Mouse (Mus musculus) common myeloid progenitor, adult 5-6 weeks (primary cell): ENCODE measurements around the gene Phf24. TPM values are rescaled to one million over a fixed set of nuclear protein-coding genes. Genes with fewer than 3 reads are reported as not detected.
A peak's percentile ranks its signal among the peaks of the same experiment; 100 is the strongest.

Experiments used
- ATAC-seq: replicated peaks from 2 replicates; pipeline ENCODE4 v1.8.0; 2016; ENCODE audit warnings: low read depth, mild to moderate bottlenecking, moderate TSS enrichment, inconsistent platforms; ENCODE audit not compliant: poor library complexity, severe bottlenecking
- total RNA-seq: library from RNA; stranded (forward); fragments of 200-1000, 187-1606 nt; gene quantifications from 2 replicates; pipeline ENCODE4 v1.2.3, GENCODE M21; 2017

Gene Phf24
- total RNA-seq = 0.05 and 0.27 TPM in 2 replicates

- 0 out of 2 replicates have a peak, but pooled peaks have one; percentile 22 for ATAC-seq
These were observed at the start of gene Phf24 for GRCm38 (mm10) chr4:42916617-42917401. Gene Phf24, plus strand, starts transcription at chr4:42916660.

GRCm38 (mm10) chr4:42867390-42867789, 49.1 kb upstream of the Phf24 start:
- ATAC-seq = no peak

- no peak for ATAC-seq
These were observed 48.3 kb upstream of the Phf24 start for GRCm38 (mm10) chr4:42868193-42868592.

- no peak for ATAC-seq
These were observed 45.7 kb upstream of the Phf24 start for GRCm38 (mm10) chr4:42870748-42871147.

- ATAC-seq = no peak
These were observed 44.3 kb upstream of the Phf24 start for GRCm38 (mm10) chr4:42872151-42872550.

GRCm38 (mm10) chr4:42872746-42873435, 43.6 kb upstream of the Phf24 start:
- ATAC-seq = no peak

- no peak for ATAC-seq
These were observed 42.3 kb upstream of the Phf24 start, which contains the start of gene Fam205c for GRCm38 (mm10) chr4:42874134-42874533. Gene Fam205c, minus strand, starts transcription at chr4:42874234.

GRCm38 (mm10) chr4:42876586-42877291, 39.7 kb upstream of the Phf24 start:
- ATAC-seq = peak; percentile 75

- ATAC-seq = no peak
These were observed 38.8 kb upstream of the Phf24 start for GRCm38 (mm10) chr4:42877657-42878056.

GRCm38 (mm10) chr4:42879829-42880676, 36.4 kb upstream of the Phf24 start:
- peak; percentile 94 for ATAC-seq

GRCm38 (mm10) chr4:42880677-42880948, 35.8 kb upstream of the Phf24 start:
- no peak for ATAC-seq

GRCm38 (mm10) chr4:42886926-42887325, 29.5 kb upstream of the Phf24 start:
- ATAC-seq = no peak

GRCm38 (mm10) chr4:42888806-42889205, 27.7 kb upstream of the Phf24 start:
- ATAC-seq = no peak

GRCm38 (mm10) chr4:42891176-42891575, 25.3 kb upstream of the Phf24 start:
- ATAC-seq = no peak

- no peak for ATAC-seq
These were observed 21.3 kb upstream of the Phf24 start for GRCm38 (mm10) chr4:42895118-42895517.

- no peak for ATAC-seq
These were observed 17.5 kb upstream of the Phf24 start for GRCm38 (mm10) chr4:42898914-42899313.

- no peak for ATAC-seq
These were observed 15.6 kb upstream of the Phf24 start for GRCm38 (mm10) chr4:42900878-42901277.

GRCm38 (mm10) chr4:42902174-42902573, 14.3 kb upstream of the Phf24 start:
- ATAC-seq = peak; percentile 69

- ATAC-seq = no peak
These were observed 13.7 kb upstream of the Phf24 start for GRCm38 (mm10) chr4:42902730-42903129.

GRCm38 (mm10) chr4:42903942-42904341, 12.5 kb upstream of the Phf24 start:
- no peak for ATAC-seq
